Mouse (Mus musculus) bone marrow, adult 2 months (tissue): Measurements from ENCODE around the gene Ttll5.

ENCODE experiments used
- CTCF ChIP-seq: fragments of 200-500 bp; IDR thresholded peaks from 2 replicates; pipeline ENCODE4 v1.5.1; 2011; ENCODE audit warnings: low read length, control low read depth; ENCODE audit not compliant: control insufficient read depth, insufficient read depth
- POLR2A ChIP-seq: fragments of 200-500 bp; IDR thresholded peaks from 2 replicates; pipeline ENCODE4 v1.6.1; 2011; ENCODE audit warnings: low read depth, mild to moderate bottlenecking, control low read depth, low read length, borderline replicate concordance; ENCODE audit not compliant: control insufficient read depth

DNA sequence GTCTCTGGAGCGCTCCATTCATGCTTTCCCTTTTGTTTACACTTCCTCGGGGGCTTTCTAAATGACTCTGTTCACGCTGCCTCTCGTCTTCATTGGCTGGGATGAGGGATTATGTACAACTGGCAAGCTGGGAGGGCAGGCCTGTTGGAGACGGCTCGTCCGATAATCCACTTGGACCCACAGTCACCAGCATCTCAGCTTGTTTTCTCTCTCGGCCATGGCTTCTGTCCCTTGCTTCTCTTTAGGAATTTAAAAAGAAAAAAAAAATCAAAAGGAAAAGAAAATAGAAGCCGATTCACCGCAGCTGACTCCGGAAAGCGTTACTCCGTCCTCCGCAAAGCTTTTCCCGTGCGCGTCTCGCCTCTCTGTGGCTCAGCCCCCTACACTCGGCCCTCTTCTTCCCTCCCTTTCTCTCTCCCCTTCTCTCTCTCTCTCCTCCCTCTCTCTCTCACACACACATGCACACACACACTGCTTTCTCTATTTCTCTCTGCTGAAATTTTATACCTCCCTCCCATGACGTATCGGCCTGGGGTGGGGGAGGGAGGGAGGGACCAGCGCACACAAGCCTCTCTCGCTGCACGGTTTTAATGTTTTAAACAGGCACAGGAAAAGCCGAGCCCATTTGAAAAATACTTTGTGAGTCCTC is 254.2 kb downstream of the Ttll5 start, which contains the start of gene Tgfb3:
- TF ChIP-seq CTCF (no peak), POLR2A (no peak)
